Mouse (Mus musculus): Measurements from ENCODE around the gene Glt1d1.

DNA sequence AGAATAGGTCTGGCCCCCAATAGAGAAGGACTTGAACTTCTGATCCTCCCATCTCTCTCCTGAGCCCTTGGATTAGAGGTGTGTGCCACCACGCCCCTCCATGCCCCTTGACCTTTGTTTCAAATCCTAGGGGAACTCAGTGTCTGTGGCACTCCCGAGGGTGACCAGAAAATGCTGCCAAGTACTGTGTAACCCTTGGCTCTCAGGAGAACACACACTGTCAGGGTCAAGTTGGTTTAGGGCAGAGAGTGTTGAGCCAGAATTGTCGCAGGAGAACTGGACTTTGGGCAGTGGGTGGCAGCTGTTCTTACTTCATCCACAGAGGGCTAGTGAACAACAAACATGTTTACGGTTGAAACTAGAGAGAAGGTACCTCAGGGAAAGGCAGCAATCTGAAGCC is 5.6 kb downstream of the Glt1d1 start:
- TF ChIP-seq CTCF (IDR thresholded peaks at IDR 0.05; ENCODE audit: low read depth), result no peak
- no peak for TF ChIP-seq EP300 (optimal IDR thresholded peaks at IDR 0.05)
